Mouse (Mus musculus) C2C12 (cell line): ENCODE results near the gene Eif4b.

Source experiments
- CTCF ChIP-seq: IDR thresholded peaks from one replicate; pipeline ENCODE4 v1.5.1; 2011; ENCODE audit not compliant: control insufficient read depth, insufficient read depth, insufficient read length
- MAX ChIP-seq: IDR thresholded peaks from one replicate; pipeline ENCODE4 v1.6.1; 2011; ENCODE audit warnings: mild to moderate bottlenecking, control low read depth
- MYOG ChIP-seq: IDR thresholded peaks from one replicate; pipeline ENCODE4 v1.6.1; 2011; ENCODE audit not compliant: control insufficient read depth, insufficient read length; ENCODE audit errors: extremely low read depth
- USF1 ChIP-seq: IDR thresholded peaks from one replicate; pipeline ENCODE4 v1.6.1; 2011; ENCODE audit warnings: low read depth, mild to moderate bottlenecking, control low read depth, moderate library complexity

- TF ChIP-seq MYOG = no peak
- TF ChIP-seq USF1 = no peak
- TF ChIP-seq CTCF = no peak
- peak; percentile 33 for TF ChIP-seq MAX
Measured at GRCm38 (mm10) chr15:102045691-102046090, 27.9 kb upstream of the Eif4b start.
